Mouse (Mus musculus) embryo, embryonic 11 days (tissue): Measurements from ENCODE around the gene Bahcc1.

Experiments
- DNase-seq: peaks from one replicate; pipeline ENCODE4 v3.0.0-alpha.2; 2015

The Bahcc1 gene

GRCm38 (mm10) chr11:120316690-120317254 lies 84.0 kb downstream of the Bahcc1 start:
- no peak for DNase-seq

GRCm38 (mm10) chr11:120317456-120317855 lies 84.7 kb downstream of the Bahcc1 start:
- no peak for DNase-seq

GRCm38 (mm10) chr11:120319310-120319709 lies 86.6 kb downstream of the Bahcc1 start:
- no peak for DNase-seq

GRCm38 (mm10) chr11:120320156-120320555 lies 87.4 kb downstream of the Bahcc1 start:
- DNase-seq: no peak

- DNase-seq: no peak
These were observed 102.8 kb downstream of the Bahcc1 start for GRCm38 (mm10) chr11:120335431-120336021.

- no peak for DNase-seq
These were observed 104.7 kb downstream of the Bahcc1 start for GRCm38 (mm10) chr11:120337447-120337846.

- no peak for DNase-seq
These were observed 106.0 kb downstream of the Bahcc1 start for GRCm38 (mm10) chr11:120338786-120339185.

GRCm38 (mm10) chr11:120339978-120340513 lies 107.3 kb downstream of the Bahcc1 start:
- DNase-seq: no peak

- DNase-seq: no peak
These were observed 108.9 kb downstream of the Bahcc1 start for GRCm38 (mm10) chr11:120341661-120342060.
